Mouse (Mus musculus) hindbrain, embryonic 16.5 days (tissue): ENCODE measurements around the gene Clec12a. TPM values are rescaled to one million over a fixed set of nuclear protein-coding genes. Genes with fewer than 3 reads are reported as not detected.
"Not testable (repeated sequence)": the region's sequence is repeated elsewhere in the genome, so short reads cannot be mapped to it uniquely, and the experiment has no call there.

Experiments used
- ATAC-seq: fragments of 200-750 bp; cut with Nextera tagmentation; 2 replicates; pipeline ENCODE4 v1.8.0; 2017; ENCODE audit warnings: moderate TSS enrichment, moderate library complexity
- H3K27ac ChIP-seq: fragments of 300-500 bp; sonication (generic); 2 replicates; pipeline ENCODE4 v1.5.1; 2014; ENCODE audit warnings: low read depth, mild to moderate bottlenecking, control low read depth, low read length, moderate library complexity
- H3K27me3 ChIP-seq: fragments of 300-500 bp; sonication (generic); replicated peaks from 2 replicates; pipeline ENCODE4 v1.6.1; 2014; ENCODE audit warnings: low read length; ENCODE audit not compliant: control insufficient read depth, insufficient read depth
- H3K36me3 ChIP-seq: fragments of 300-500 bp; sonication (generic); 2 replicates; pipeline ENCODE4 v1.6.1; 2014; ENCODE audit warnings: mild to moderate bottlenecking, low read length, moderate library complexity, mixed read lengths; ENCODE audit not compliant: control insufficient read depth, insufficient read depth
- H3K4me1 ChIP-seq: fragments of 300-500 bp; sonication (generic); 2 replicates; pipeline ENCODE4 v1.6.1; 2014; ENCODE audit warnings: low read depth, low read length; ENCODE audit not compliant: control insufficient read depth, insufficient read depth
- H3K4me2 ChIP-seq: fragments of 300-500 bp; sonication (generic); 2 replicates; pipeline ENCODE4 v1.6.1; 2014; ENCODE audit warnings: mild to moderate bottlenecking, low read length, control low read depth, moderate library complexity
- H3K4me3 ChIP-seq: fragments of 300-500 bp; sonication (generic); 2 replicates; pipeline ENCODE4 v1.5.1; 2014; ENCODE audit warnings: mild to moderate bottlenecking, low read length, control low read depth, moderate library complexity
- H3K9ac ChIP-seq: fragments of 300-500 bp; sonication (generic); 2 replicates; pipeline ENCODE4 v1.6.1; 2014; ENCODE audit warnings: low read depth, mild to moderate bottlenecking, control low read depth, low read length, moderate library complexity
- H3K9me3 ChIP-seq: fragments of 300-500 bp; sonication (generic); 2 replicates; pipeline ENCODE4 v1.6.1; 2014; ENCODE audit warnings: mild to moderate bottlenecking, low read length, moderate library complexity; ENCODE audit not compliant: control insufficient read depth
- WGBS: fragments of 180-500 bp; shearing (Covaris S2); extraction: QIAGEN DNeasy Blood & Tissue Kit; methylation state at CpG from one replicate; pipeline ENCODE4 v1.1.7; 2014; 5-methylcytosine and 5-hydroxymethylcytosine counted together
- polyA plus RNA-seq: library from polyadenylated mRNA; unstranded; fragments of >200 nt; fragmentation: Nextera tagmentation; extraction: Ambion mirVana; gene quantifications from 2 replicates; pipeline ENCODE4 v1.2.1, GENCODE M21; 2015

The Clec12a gene
- 0.15 and 0.26 TPM in 2 replicates for polyA plus RNA-seq

DNA sequence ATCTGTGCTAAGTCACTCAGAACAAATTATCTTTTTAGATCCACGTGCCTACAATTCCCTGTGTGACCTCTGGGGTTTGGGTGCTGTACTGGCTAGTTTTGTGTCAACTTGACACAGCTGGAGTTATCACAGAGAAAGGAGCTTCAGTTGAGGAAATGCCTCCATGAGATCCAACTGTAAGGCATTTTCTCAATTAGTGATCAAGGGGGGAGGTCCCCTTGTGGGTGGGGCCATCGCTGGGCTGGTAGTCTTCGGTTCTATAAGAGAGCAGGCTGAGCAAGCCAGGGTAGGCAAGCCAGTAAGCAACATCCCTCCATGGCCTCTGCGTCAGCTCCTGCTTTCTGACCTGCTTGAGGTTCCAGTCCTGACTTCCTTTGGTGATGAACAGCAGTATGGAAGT is at the start of gene Clec12a:
Gene Clec12a, plus strand, starts transcription at position 301 of the 400 bp plus-strand sequence.
- 94% methylated on average over 4 of the region's 4 CpGs for WGBS
- H3K4me1 ChIP-seq, H3K9me3 ChIP-seq, H3K27ac ChIP-seq, H3K4me2 ChIP-seq, ATAC-seq, H3K9ac ChIP-seq, H3K36me3 ChIP-seq, H3K4me3 ChIP-seq, H3K27me3 ChIP-seq: not testable (repeated sequence)

DNA sequence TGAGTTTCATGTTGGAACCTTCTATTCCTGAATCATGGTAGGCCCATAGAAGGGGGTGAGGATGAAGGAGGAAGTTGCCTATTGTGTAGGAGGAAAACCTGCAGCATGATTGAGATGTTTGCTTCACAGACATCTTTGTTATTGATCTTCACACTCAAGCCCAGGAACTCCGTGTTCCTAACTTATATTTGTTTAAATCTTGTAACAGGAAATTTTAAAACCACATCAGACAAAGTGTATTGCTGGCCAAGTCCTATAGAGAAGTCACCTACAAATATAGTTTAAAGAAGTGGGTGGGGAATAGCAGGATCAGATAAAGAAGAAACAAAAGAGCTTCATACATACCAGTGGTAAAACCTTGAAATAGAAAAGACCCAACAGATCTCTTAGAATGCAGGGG is 38.3 kb upstream of the Clec12a start:
- H3K27me3 ChIP-seq: no peaks in the 10 kb centered on the region
- H3K9ac ChIP-seq: no peak overlapping the region
- no peaks in the 10 kb centered on the region for H3K9me3 ChIP-seq
- H3K36me3 ChIP-seq: no peaks in the 10 kb centered on the region
- no peak overlapping the region for H3K27ac ChIP-seq
- H3K4me1 ChIP-seq: no peaks in the 10 kb centered on the region
- H3K4me2 ChIP-seq: no peak overlapping the region
- ATAC-seq: no peak
- no peak overlapping the region for H3K4me3 ChIP-seq
- 75% methylated on average over 1 of the region's 1 CpGs for WGBS

GRCm38 (mm10) chr6:129312499-129312898 is 30.0 kb upstream of the Clec12a start:
- H3K4me3 ChIP-seq: no peak overlapping the region
- no peaks in the 10 kb centered on the region for H3K27me3 ChIP-seq
- no peak for ATAC-seq
- H3K27ac ChIP-seq: no peak overlapping the region
- H3K4me2 ChIP-seq: no peak overlapping the region
- H3K4me1 ChIP-seq: no peaks in the 10 kb centered on the region
- no peak overlapping the region for H3K9ac ChIP-seq
- WGBS: 84% methylated on average over 3 of the region's 3 CpGs
- no peaks in the 10 kb centered on the region for H3K9me3 ChIP-seq
- H3K36me3 ChIP-seq: no peaks in the 10 kb centered on the region

DNA sequence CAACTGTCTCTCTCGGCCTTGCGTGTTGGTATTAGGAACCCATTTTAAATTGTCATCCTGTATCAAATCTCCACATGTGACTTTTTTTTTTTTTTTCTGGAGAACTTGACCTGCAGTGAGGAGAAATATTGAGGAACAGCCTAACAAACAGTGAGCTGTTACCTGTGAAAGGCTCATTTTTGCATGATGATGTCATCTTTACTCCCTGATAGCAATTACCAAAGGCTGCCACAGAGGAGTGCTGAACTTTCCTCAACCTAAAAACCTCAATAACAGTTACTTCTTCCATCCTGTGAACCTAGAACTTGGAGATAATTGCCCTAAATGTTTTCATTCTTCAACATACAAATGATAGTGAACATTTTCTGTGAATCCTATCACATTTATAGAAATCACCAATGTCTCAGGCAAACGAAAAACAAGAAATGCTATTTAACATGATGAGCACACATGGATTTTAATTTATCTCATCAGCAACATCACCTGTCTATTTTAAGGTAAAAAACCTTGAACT is 27.8 kb upstream of the Clec12a start:
- H3K9me3 ChIP-seq: no peaks in the 10 kb centered on the region
- no peaks in the 10 kb centered on the region for H3K36me3 ChIP-seq
- no peak overlapping the region for H3K27ac ChIP-seq
- H3K4me2 ChIP-seq: no peak overlapping the region
- H3K4me3 ChIP-seq: no peak overlapping the region
- 91% methylated on average over 3 of the region's 3 CpGs for WGBS
- H3K4me1 ChIP-seq: no peaks in the 10 kb centered on the region
- ATAC-seq: no peak
- H3K27me3 ChIP-seq: no peaks in the 10 kb centered on the region
- H3K9ac ChIP-seq: no peak overlapping the region

GRCm38 (mm10) chr6:129315698-129316097 is 26.8 kb upstream of the Clec12a start:
- 89% methylated on average over 1 of the region's 1 CpGs for WGBS

GRCm38 (mm10) chr6:129316463-129316862 is 26.0 kb upstream of the Clec12a start:
- Histone ChIP-seq H3K4me3 (no peak overlapping the region), H3K27ac (no peak overlapping the region), H3K9ac (no peak overlapping the region), H3K9me3 (no peaks in the 10 kb centered on the region), H3K4me2 (no peak overlapping the region), H3K36me3 (no peaks in the 10 kb centered on the region), H3K27me3 (no peaks in the 10 kb centered on the region), H3K4me1 (no peaks in the 10 kb centered on the region)
- 77% methylated on average over 2 of the region's 2 CpGs for WGBS
- ATAC-seq: no peak

More at GRCm38 (mm10) chr6:129315698-129316097, 26.8 kb upstream of the Clec12a start:
- Histone ChIP-seq H3K4me1 (no peaks in the 10 kb centered on the region), H3K9ac (no peak overlapping the region), H3K27me3 (no peaks in the 10 kb centered on the region), H3K4me3 (no peak overlapping the region), H3K27ac (no peak overlapping the region), H3K36me3 (no peaks in the 10 kb centered on the region), H3K4me2 (no peak overlapping the region), H3K9me3 (no peaks in the 10 kb centered on the region)
- ATAC-seq: no peak

DNA sequence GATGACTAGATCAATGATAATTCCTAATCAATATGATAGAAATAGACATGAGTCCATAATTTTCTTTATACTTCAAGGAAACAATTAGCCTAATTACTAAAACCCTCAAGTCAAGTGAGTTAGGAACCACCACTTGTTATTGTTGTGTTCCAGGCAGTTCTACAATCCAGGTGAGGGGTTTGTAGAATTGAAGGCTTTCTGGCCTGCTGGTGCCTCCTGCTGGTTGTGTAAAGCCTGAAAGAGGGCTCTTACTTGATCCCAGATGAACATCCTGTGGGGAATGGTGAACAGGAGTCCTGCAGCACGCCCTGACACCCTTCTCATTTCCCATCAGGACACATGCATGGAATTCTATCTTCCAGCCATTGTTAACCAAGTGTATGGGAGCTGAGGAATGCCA is 24.1 kb upstream of the Clec12a start:
- H3K9ac ChIP-seq: no peak overlapping the region

GRCm38 (mm10) chr6:129319331-129319730 is 23.2 kb upstream of the Clec12a start:
- Histone ChIP-seq H3K9me3 (no peaks in the 10 kb centered on the region), H3K4me3 (no peak overlapping the region), H3K9ac (no peak overlapping the region), H3K27me3 (no peaks in the 10 kb centered on the region), H3K4me2 (no peak overlapping the region), H3K4me1 (no peaks in the 10 kb centered on the region), H3K36me3 (no peaks in the 10 kb centered on the region), H3K27ac (no peak overlapping the region)
- ATAC-seq: no peak
- WGBS: 77% methylated on average over 4 of the region's 4 CpGs

More for the DNA sequence above, 24.1 kb upstream of the Clec12a start:
- H3K4me1 ChIP-seq: no peaks in the 10 kb centered on the region
- no peak overlapping the region for H3K4me2 ChIP-seq
- WGBS: 59% methylated on average over 1 of the region's 1 CpGs
- H3K27ac ChIP-seq: no peak overlapping the region
- ATAC-seq: no peak
- H3K9me3 ChIP-seq: no peaks in the 10 kb centered on the region
- H3K4me3 ChIP-seq: no peak overlapping the region
- H3K36me3 ChIP-seq: no peaks in the 10 kb centered on the region
- no peaks in the 10 kb centered on the region for H3K27me3 ChIP-seq

DNA sequence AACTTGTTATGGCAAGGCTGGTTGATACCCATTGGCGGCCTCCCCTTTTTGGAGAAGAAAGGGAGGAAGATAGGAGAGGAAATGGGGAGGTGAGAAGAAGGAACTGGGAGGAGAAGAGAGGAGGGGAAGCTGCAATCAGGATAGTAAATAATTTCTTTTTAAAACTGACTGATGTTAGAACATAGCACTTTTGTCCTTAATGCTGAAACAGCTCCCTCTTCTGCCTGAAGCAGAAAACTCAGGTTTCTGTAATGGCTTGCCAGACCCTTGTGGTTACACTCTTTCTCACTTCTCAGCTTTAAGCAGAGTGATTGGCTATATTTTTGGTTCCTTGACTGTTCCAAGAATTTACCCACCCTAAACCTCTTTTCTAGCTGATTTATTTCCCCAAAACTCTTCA is 16.5 kb upstream of the Clec12a start:
- WGBS: 70% methylated on average over 1 of the region's 1 CpGs
- H3K4me2 ChIP-seq: no peak overlapping the region; the same call in 1 of the 2 replicates
- H3K4me1 ChIP-seq: no peaks in the 10 kb centered on the region
- no peak overlapping the region for H3K27ac ChIP-seq
- H3K4me3 ChIP-seq: no peak overlapping the region
- H3K27me3 ChIP-seq: no peaks in the 10 kb centered on the region
- H3K9ac ChIP-seq: no peak overlapping the region
- H3K9me3 ChIP-seq: no peaks in the 10 kb centered on the region
- H3K36me3 ChIP-seq: no peaks in the 10 kb centered on the region
- no peak for ATAC-seq
